Mouse (Mus musculus) layer of hippocampus, postnatal 14 days (tissue): ENCODE data around the gene Sost. TPM values are rescaled to one million over a fixed set of nuclear protein-coding genes. Genes with fewer than 3 reads are reported as not detected.
A peak's percentile ranks its signal among the peaks of the same experiment; 100 is the strongest.
"Not testable (repeated sequence)": the region's sequence is repeated elsewhere in the genome, so short reads cannot be mapped to it uniquely, and the experiment has no call there.

Experiments
- DNase-seq, 2 experiments: peaks; one replicate each; pipeline ENCODE4 v3.0.0; 2021 to 2022; ENCODE audit warnings: low spot score in 2 of 2, mixed read lengths in 1 of 2
- long read RNA-seq, 2 experiments: library from polyadenylated mRNA; stranded (forward); transcript quantifications; one replicate each; pipeline ENCODE4 v2.0.0; 2021
- total RNA-seq, 2 experiments: library from RNA; stranded (reverse); gene quantifications; 2 replicates each; pipeline ENCODE4 v1.2.3; 2021

Gene Sost
- not detected for total RNA-seq
- long read RNA-seq, experiment 1 = 0 reads
- long read RNA-seq, experiment 2 = 0 reads

DNA sequence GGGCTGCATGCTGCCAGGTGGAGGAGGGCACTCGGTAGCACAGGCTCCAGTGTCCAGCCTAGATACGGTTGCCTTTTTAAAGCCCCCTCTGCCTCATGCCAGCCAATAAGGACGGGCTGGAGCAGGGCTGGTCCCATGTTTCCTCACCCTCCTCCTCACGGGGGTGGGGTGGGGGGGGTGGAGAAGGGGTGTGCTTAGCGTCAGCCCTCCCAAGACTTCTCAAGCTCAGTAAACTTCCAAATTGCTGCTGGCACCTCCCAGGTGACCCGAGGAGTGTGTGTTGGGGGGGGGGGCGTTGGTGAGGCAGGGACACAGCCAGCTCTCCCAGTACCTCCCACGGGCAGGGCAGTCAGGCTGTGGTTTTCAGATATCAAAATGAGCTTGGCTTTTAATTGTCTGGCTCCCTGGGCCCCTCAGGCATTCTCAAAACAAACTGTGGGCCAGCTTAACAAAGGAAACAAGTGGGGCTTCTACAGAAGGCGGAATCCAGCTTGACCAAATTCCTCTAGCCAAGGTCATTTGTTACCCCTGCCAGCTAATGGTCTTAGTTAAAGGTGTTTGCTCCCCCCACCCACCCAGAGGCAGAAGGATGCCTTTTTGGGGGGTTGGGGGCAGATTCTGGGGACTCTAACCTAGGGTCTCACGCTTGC is at the start of gene Sost:
Sost (minus strand) TSS at position 51 of the 650 bp plus-strand sequence.
- DNase-seq = no peak

GRCm38 (mm10) chr11:102016136-102016535 is 49.3 kb upstream of the Sost start:
- DNase-seq = no peak

GRCm38 (mm10) chr11:102015472-102015871 is 48.7 kb upstream of the Sost start:
- no peak for DNase-seq

DNA sequence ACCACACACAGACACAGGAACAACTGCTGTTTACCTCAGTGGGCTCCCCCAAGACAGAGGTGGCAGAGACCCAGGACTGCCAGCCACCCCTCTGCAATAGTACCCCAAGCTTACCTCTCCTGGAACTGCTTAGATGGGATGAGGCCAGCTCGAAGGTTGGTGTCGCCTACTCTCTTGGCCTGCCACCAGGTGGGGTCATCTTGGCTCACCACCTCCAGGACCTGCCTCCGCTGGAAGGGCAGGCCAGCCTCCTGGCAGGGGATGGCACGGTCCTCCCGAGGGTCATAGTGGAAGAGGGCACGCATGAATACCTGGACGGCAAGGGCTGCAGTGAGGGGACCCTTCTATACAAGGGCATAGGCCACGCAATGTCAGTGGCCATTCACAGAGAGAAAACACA is 46.4 kb upstream of the Sost start:
- DNase-seq = no peak

- no peak for DNase-seq
These were observed 44.7 kb upstream of the Sost start for GRCm38 (mm10) chr11:102011510-102011909.

GRCm38 (mm10) chr11:102010140-102010539 is 43.3 kb upstream of the Sost start:
- DNase-seq = peak in 1 of 2 experiments; percentile 43

- DNase-seq = no peak
These were observed 42.3 kb upstream of the Sost start for GRCm38 (mm10) chr11:102008954-102009637.

DNA sequence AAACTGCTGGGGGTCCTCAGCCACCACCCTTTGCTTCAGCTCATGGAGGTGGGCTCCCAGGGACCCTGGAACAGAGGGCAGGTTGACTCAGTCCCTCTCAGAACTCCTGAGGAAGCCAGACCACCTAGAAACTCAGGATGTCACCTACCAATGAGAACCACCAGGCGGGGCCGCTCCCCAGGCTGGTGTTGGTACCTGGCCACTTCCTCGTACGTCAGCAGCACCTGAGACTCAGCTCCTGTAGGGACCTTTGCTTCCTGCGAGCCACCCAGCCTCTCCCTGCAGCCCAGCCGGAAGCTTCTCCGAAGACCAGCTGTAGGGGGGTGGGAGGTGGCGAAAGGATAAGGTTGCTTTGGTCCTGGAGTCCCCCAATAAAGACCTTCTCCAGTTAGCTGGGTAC is 41.6 kb upstream of the Sost start:
- no peak for DNase-seq

DNA sequence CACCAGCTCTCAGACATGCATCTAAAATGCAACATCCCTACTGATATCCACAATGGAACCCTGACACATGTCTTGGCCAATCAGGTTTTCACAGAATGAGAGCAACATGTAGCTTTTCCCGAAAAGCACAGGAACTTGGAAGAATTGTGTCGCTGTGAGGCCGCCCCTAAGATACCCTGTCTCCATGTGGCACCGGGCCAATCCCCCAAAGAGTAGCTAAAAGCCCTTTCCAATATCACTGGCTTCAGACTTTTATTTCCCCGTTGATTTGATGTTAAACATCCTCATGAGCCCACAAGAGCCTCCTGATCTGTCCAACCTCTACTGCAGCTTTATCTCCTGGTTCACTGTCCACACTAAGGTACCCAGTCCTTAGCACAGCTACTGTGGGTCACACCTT is 39.9 kb upstream of the Sost start:
- no peak for DNase-seq

GRCm38 (mm10) chr11:102006271-102006670 is 39.5 kb upstream of the Sost start:
- no peak for DNase-seq

GRCm38 (mm10) chr11:102004251-102004650 is 37.4 kb upstream of the Sost start:
- DNase-seq = no peak

DNA sequence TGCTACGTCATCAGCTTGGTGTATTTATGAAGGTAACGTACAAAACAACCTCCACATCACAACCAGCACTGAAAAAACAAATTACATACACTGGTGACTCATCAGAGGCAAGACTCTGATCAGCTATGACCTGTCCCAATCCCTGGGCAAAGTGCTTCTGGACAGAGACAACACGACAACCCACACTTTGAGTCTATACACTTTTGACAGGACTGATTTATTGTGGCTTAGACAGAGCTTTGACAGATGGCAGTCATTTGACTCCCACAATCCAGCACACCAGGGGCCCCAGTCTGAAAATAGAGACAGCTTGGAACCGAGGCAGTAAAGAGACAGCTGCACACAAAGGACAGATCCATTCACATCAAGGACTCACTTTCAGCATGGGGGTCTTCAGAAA is 32.7 kb upstream of the Sost start:
- DNase-seq = peak in 1 of 2 experiments; percentile 32

- no peak for DNase-seq
These were observed 31.4 kb upstream of the Sost start for GRCm38 (mm10) chr11:101998258-101998657.

DNA sequence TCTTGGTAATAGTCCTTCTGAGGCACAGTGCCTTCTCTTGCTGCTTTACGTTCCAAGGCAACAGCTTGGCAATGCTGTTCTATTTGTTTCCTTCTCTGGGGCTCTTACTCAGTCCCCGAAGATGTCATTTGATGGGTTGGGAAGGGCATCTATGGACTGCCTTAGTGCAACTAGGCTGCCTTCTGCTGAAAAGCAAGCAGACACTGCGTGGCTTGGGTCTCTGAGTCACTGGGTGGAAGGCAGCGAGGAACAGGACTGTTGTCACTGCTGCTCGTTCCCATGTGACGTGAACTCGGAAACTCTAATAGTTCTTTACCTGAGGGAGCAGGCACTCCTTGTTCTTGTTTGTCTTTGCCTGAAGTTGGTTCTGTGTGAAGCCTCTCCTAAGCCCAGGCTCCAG is 29.1 kb upstream of the Sost start:
- no peak for DNase-seq

DNA sequence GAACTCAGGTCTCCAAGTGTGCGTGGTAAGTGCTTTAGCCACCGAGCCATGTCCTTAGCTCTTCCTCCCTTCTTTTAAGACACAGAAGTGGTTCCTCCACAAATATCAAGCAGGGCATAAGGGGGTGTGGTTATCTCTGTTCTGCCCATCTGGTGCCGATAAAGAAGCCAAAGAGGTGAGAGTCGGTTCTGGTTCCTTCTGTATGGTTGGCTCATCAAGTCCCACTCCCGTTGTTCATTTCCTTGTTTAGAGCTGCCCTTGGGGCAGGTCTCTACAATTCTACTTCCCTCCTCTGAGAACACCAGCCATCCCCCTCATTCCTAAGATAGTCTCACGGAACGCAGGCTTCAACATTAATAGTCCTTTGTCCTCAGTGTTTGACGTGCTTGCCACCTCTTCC is 27.3 kb upstream of the Sost start:
- no peak for DNase-seq

DNA sequence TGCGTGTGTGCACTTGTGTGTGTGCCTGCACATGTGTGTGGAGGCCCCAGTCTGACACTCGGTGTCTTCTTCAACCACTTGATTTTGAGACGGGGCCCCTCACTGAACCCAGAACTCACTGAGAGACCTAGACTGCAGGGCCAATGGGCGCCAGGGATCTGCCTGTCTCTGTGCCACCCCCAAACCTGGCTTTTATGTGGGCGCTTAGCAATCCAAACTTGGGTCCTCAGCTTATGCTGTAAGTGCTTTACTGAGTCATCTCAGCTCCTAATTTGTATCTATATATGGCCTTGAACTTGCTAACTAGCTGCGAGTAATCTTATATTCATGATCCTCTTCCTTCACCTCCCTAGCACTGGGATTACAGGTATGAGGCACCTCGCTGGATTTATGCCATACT is 25.6 kb upstream of the Sost start:
- DNase-seq = no peak

DNA sequence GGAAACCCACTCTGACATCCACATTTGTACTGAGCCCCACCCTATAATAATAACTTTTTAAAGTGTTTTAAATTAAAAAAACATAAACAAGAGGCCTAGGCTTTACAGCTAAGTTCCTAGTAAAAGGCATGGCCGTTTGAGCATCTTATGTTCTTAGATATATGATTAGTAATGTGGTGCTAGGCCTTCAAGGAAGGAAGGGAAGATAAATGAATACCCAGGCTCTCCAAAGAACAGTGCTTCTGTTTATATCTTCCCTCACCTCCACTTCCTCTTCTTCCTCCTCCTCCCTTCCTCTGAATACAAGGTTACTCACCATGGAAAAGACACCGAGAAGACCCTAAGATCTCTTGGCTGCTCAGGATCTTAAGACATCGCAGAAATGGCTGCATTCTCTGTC is 25.0 kb upstream of the Sost start:
- no peak for DNase-seq

DNA sequence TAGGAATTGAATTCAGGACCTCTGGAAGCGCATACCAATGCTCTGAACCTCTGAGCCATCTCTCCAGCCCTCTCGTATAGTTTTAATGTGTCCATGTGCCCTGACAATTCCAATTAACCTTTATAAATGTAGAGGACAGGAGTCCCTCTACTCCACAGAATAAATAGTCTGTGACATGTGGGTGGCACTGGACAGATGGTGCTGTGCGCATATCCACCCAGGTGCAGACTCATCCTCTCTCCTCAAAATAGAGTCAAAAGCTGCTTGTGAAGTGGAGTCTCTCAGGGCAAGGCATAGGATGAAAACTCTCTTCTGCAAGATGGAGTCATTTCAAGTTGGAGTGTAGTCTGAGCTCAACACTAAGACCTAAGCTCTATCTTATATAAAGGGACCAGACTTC is 23.4 kb upstream of the Sost start:
- DNase-seq = no peak

- no peak for DNase-seq
These were observed 20.1 kb upstream of the Sost start, which contains the start of gene Dusp3 for GRCm38 (mm10) chr11:101986913-101987312. Gene Dusp3, minus strand, starts transcription at chr11:101987013.

DNA sequence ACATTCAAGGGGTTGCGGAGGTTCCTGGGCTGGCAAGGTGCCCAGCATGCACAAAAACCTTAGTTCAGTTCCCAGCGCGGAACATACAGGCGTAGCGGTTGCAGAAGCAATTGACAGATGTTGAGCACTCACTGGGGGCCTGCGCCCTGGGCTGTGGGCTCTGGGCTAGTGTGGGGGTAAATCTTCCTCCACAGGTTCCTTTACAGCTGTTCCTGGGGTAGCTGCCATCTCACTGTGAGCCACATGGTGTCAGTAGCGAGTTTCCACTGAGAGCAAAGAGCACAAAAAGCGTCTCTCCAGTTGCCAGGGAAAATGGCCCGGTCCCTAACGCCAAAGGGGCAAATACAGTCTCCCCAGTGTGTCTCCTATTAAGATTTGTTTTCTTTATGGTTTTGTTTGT is 19.2 kb upstream of the Sost start:
- peak; percentile 90 to 91 for DNase-seq

GRCm38 (mm10) chr11:101985450-101985849 is 18.6 kb upstream of the Sost start:
- DNase-seq = not testable (repeated sequence)

DNA sequence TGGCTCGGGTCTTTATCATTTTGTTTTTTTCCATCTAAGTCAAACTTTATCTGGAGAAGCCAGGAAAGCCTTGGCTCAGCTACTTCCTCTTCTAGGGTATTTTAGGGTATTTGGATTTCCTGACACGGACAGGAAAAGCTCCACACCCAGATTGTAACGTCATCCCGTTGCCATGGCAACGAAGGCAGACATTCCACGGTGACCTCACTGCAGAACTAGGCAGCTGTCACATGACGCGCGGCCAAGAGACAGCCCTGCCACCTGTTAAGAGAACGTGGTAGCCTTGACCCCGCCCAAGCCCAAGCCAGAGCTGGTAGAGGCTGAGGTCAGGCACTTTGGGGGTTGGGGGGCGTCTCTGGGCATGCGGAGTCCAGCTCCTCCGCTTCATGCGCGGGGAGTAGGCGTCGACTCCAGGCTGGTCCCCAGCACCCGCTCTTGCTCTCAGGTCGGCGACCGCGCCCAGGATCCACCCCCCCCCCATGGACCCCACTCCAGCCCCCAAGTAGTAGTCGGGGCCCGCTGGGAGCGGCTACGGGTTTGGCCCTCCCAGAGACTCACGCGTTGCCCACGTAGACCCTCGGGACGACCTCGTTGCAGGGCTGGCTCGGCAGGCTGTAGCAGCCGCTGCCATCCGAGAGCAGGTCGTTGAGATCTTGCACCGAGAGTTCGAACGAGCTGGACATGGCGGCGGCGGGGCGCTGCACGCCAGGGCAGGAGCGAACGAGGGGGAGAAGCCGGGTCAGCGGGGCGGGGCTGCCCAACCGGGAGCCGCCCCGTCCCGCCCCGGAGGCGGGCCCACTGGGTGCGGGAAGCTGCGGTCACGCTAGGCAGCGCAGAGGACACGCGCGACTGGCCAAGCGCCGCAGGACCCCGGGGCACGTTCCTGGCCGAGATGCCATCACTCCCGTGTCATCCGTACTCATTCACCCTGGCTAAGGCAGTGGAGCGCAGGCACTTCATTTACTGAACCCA is 17.5 kb upstream of the Sost start, which contains the start of gene Cfap97d1:
Cfap97d1 (plus strand) TSS at position 226 of the 972 bp plus-strand sequence.
- DNase-seq = peak; percentile 92 to 95
